Mouse (Mus musculus): Measurements from ENCODE around the gene Mrps11.

- TF ChIP-seq CHD2 (IDR thresholded peaks at IDR 0.05; ENCODE audit: low read depth, low read length) (no peak), HCFC1 (IDR thresholded peaks at IDR 0.05; ENCODE audit: borderline replicate concordance, insufficient read depth, low read length) (no peak), MAFK (IDR thresholded peaks at IDR 0.05; ENCODE audit: insufficient read depth, low read depth, low read length) (no peak)
These were observed 31.8 kb downstream of the Mrps11 start for GRCm38 (mm10) chr7:78814766-78815165.
